Mouse (Mus musculus) lung, adult 2 months (tissue): ENCODE results near the gene Cdk13.

Experiments
- CTCF ChIP-seq: fragments of 200-500 bp; IDR thresholded peaks from 2 replicates; pipeline ENCODE4 v1.5.1; 2011; ENCODE audit warnings: mild to moderate bottlenecking, low read length, control low read depth; ENCODE audit not compliant: insufficient read depth
- POLR2A ChIP-seq: fragments of 200-500 bp; IDR thresholded peaks from 2 replicates; pipeline ENCODE4 v1.6.1; 2011; ENCODE audit warnings: low read depth, mild to moderate bottlenecking, control low read depth, low read length, borderline replicate concordance; ENCODE audit errors: extremely low read depth

- TF ChIP-seq POLR2A (no peak), CTCF (no peak)
Observed at GRCm38 (mm10) chr13:17695898-17696580, 108.9 kb downstream of the Cdk13 start.
